Mouse (Mus musculus) olfactory bulb, adult 2 months (tissue): ENCODE results near the gene Dnah17.

Experiments used
- CTCF ChIP-seq: fragments of 200-500 bp; IDR thresholded peaks from 2 replicates; pipeline ENCODE4 v1.5.1; 2012; ENCODE audit warnings: low read depth, mild to moderate bottlenecking, low read length, moderate library complexity; ENCODE audit not compliant: insufficient read depth
- POLR2A ChIP-seq: fragments of 200-500 bp; IDR thresholded peaks from 2 replicates; pipeline ENCODE4 v1.6.1; 2012; ENCODE audit warnings: mild to moderate bottlenecking, low read depth, low read length, moderate library complexity; ENCODE audit not compliant: insufficient read depth

DNA sequence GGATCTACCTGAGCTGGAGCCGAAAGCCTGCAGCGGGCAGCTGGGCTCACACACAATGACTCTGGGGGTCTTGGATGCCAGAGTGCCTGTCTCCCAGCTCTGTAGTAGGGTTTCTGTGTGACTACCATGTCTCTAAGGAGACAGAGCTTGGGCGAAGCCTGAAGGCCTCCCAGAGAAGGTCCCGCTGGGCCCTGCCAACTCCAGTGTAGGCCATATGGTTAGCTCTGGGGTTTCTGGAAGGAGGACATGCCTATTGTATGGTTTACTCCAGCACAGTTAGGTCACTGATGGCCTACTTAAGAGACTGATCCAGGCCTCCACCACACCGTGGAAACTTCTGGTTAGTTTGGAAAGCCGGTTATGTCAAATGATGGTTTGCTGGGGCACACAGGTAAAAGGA is 7.9 kb upstream of the Dnah17 start:
- TF ChIP-seq POLR2A (no peak), CTCF (no peak)
